In the genomic region with DNA sequence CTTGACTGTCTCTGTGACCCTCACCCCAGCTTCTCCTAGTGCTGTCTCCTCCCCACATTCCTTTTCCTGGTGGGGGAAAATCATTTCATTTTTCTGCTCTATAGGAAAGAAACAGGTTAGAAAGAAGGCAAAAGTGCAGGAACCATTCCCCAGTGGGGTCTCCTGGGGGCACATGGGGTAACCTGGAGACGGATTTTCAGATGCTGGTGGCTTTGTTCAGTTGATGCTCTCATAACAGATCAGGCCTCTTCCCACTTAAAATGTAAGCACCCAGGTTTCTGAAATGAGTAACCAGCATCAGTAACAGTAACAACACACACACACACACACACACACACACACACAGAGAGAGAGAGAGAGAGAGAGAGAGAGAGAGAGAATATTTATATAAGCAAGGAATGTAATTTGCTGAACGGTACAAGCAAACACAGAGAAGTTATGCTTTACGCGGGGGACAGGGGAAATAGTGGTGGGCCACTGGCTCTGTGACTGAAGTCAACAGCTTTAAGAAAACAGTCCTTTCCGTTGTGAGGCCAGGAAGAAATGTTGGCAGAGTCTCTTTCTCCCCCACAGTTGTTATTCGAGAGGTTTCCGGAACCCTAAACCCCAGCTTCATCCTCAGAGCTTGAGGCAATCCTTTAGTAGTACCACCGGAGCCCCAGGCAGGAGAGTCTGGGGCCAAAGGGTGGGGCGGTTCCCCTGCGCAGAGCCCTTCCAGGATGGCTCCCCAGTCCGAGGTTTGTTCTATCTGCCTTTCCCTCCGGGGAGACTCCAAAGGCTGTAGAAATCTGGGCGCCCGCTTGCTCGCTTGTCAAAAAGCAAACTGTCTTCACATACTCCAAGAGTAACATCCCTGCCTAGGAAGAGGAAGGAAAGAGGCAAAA, we compare ENCODE assay signal across 11 mouse cellular contexts. TPM values are rescaled to one million over a fixed set of nuclear protein-coding genes. Genes with fewer than 3 reads are reported as not detected.
DNase-seq lines count a peak whose midpoint lies in the region; ATAC-seq lines count a peak whose summit lies in the region.
"Had no signal": no experiment of that assay in that cellular context is flagged by ENCODE, and none has a peak within 500 bp of the region (broad histone marks: within the 10 kb centered on the region; RNA-seq: fewer than 3 reads in every experiment).

No protein-coding gene starts in this region.

- H3K9me3 ChIP-seq in kidney, embryonic 14.5 days (ENCODE audit: control insufficient read depth, low read length): no peaks in the 10 kb centered on the region
- H3K9me3 ChIP-seq in forebrain, embryonic 10.5 days: no peaks in the 10 kb centered on the region
- no peaks in the 10 kb centered on the region for H3K9me3 ChIP-seq in limb, embryonic 13.5 days
- no peaks in the 10 kb centered on the region for H3K9me3 ChIP-seq in neural tube, embryonic 13.5 days
- H3K9me3 ChIP-seq: liver, embryonic 15.5 days had no signal

- H3K9ac ChIP-seq in kidney, embryonic 14.5 days (ENCODE audit: low read depth, low read length): no peak overlapping the region
- peak overlapping the region; percentile 70 for H3K9ac ChIP-seq in limb, embryonic 13.5 days
- H3K9ac ChIP-seq in neural tube, embryonic 13.5 days: peak overlapping the region; percentile 52; the same call in 1 of the 2 replicates
- H3K9ac ChIP-seq: liver, embryonic 15.5 days had no signal

- WGBS in kidney, embryonic 14.5 days: under 1% methylated on average over 15 of the region's 15 CpGs
- WGBS in forebrain, embryonic 10.5 days: 1% methylated on average over 15 of the region's 15 CpGs
- WGBS in limb, embryonic 13.5 days: 4% methylated on average over 15 of the region's 15 CpGs
- under 1% methylated on average over 15 of the region's 15 CpGs for WGBS in neural tube, embryonic 13.5 days

- peaks cover 99% of the 10 kb centered on the region for H3K27me3 ChIP-seq in kidney, embryonic 14.5 days (ENCODE audit: control insufficient read depth, insufficient read depth, low read length)
- peaks cover 100% of the 10 kb centered on the region for H3K27me3 ChIP-seq in forebrain, embryonic 10.5 days (ENCODE audit: poor library complexity, severe bottlenecking)
- peaks cover 90% of the 10 kb centered on the region for H3K27me3 ChIP-seq in limb, embryonic 13.5 days
- peaks cover 100% of the 10 kb centered on the region for H3K27me3 ChIP-seq in neural tube, embryonic 13.5 days

- H3K4me1 ChIP-seq in kidney, embryonic 14.5 days (ENCODE audit: control insufficient read depth, insufficient read depth, low read length): peaks cover 16% of the 10 kb centered on the region; the same call in 1 of the 2 replicates
- H3K4me1 ChIP-seq in forebrain, embryonic 10.5 days: peaks cover 99% of the 10 kb centered on the region
- H3K4me1 ChIP-seq in limb, embryonic 13.5 days: peaks cover 45% of the 10 kb centered on the region
- H3K4me1 ChIP-seq in neural tube, embryonic 13.5 days (replicated peaks): peaks cover 40% of the 10 kb centered on the region

- H3K36me3 ChIP-seq in kidney, embryonic 14.5 days (ENCODE audit: control insufficient read depth, insufficient read depth, low read length): no peaks in the 10 kb centered on the region
- H3K36me3 ChIP-seq in forebrain, embryonic 10.5 days (replicated peaks): no peaks in the 10 kb centered on the region
- H3K36me3 ChIP-seq in limb, embryonic 13.5 days: no peaks in the 10 kb centered on the region
- no peaks in the 10 kb centered on the region for H3K36me3 ChIP-seq in neural tube, embryonic 13.5 days
- H3K36me3 ChIP-seq: liver, embryonic 15.5 days had no signal

- H3K27ac ChIP-seq in kidney, embryonic 14.5 days (ENCODE audit: low read depth, low read length): no peak overlapping the region
- peak overlapping the region; percentile 96 for H3K27ac ChIP-seq in forebrain, embryonic 10.5 days
- no peak overlapping the region for H3K27ac ChIP-seq in limb, embryonic 13.5 days
- H3K27ac ChIP-seq in neural tube, embryonic 13.5 days (replicated peaks): no peak overlapping the region
- H3K27ac ChIP-seq: kidney, postnatal 0 days; liver, embryonic 15.5 days had no signal

- H3K4me2 ChIP-seq in kidney, embryonic 14.5 days (replicated peaks; ENCODE audit: low read depth, low read length): no peak overlapping the region
- peak overlapping the region; percentile 82 for H3K4me2 ChIP-seq in limb, embryonic 13.5 days (replicated peaks)
- peak overlapping the region; percentile 53 for H3K4me2 ChIP-seq in neural tube, embryonic 13.5 days

- no peak for DNase-seq in kidney, postnatal 10 days
- DNase-seq in forebrain, embryonic 10.5 days (ENCODE audit: extremely low spot score, low spot score): no peak
- DNase-seq in frontal cortex, postnatal 14 days (ENCODE audit: low spot score in 2 of 2): no peak
- no peak for DNase-seq in gastrocnemius, postnatal 10 days
- no peak for DNase-seq in lung, postnatal 4 days

- ATAC-seq in kidney, embryonic 14.5 days (ENCODE audit: low FRiP score, low TSS enrichment): no peak
- ATAC-seq in limb, embryonic 13.5 days (ENCODE audit: low FRiP score, low read depth): no peak
- no peak for ATAC-seq in neural tube, embryonic 13.5 days (ENCODE audit: low read depth)

- peak overlapping the region; percentile 26; the same call in 1 of the 2 replicates for H3K4me3 ChIP-seq in kidney, embryonic 14.5 days (ENCODE audit: low read length)
- peak overlapping the region; percentile 68 for H3K4me3 ChIP-seq in forebrain, embryonic 10.5 days
- peak overlapping the region; percentile 51 for H3K4me3 ChIP-seq in limb, embryonic 13.5 days
- H3K4me3 ChIP-seq in neural tube, embryonic 13.5 days: no peak overlapping the region

RNA-seq across cellular contexts. Expression of a gene that starts 8.0 kb away (rescaled TPM):
- polyA plus RNA-seq in kidney, embryonic 14.5 days (2014; fragmentation: Nextera tagmentation; extraction: Ambion mirVana): not detected in 2 replicates
- 108 and 115 TPM in 2 replicates for polyA plus RNA-seq in forebrain, embryonic 10.5 days (2016; fragmentation: Nextera tagmentation; extraction: Ambion mirVana)
- 15.4 and 17.4 TPM in 2 replicates for polyA plus RNA-seq in limb, embryonic 13.5 days (2015; fragmentation: Nextera tagmentation; extraction: Ambion mirVana)
- polyA plus RNA-seq in neural tube, embryonic 13.5 days (2015; fragmentation: Nextera tagmentation; extraction: Ambion mirVana): 3.7 and 4.3 TPM in 2 replicates
- 1 to 10 TPM in 1 of 2 experiments, under 1 TPM in 1; 0.59 to 1.2 TPM for total RNA-seq in gastrocnemius, postnatal 10 days (2021)
- total RNA-seq: neutrophil, adult 5-6 weeks had no signal

RNA-seq across cellular contexts. Expression of a gene that starts 59.9 kb away (rescaled TPM):
- polyA plus RNA-seq in kidney, embryonic 14.5 days (2014; fragmentation: Nextera tagmentation; extraction: Ambion mirVana): 10.6 and 12.6 TPM in 2 replicates
- 15.5 and 17.3 TPM in 2 replicates for polyA plus RNA-seq in forebrain, embryonic 10.5 days (2016; fragmentation: Nextera tagmentation; extraction: Ambion mirVana)
- 13.3 and 15.8 TPM in 2 replicates for polyA plus RNA-seq in limb, embryonic 13.5 days (2015; fragmentation: Nextera tagmentation; extraction: Ambion mirVana)
- 14.3 and 14.6 TPM in 2 replicates for polyA plus RNA-seq in neural tube, embryonic 13.5 days (2015; fragmentation: Nextera tagmentation; extraction: Ambion mirVana)
- 10 to 100 TPM; 28.3 to 29.8 TPM for total RNA-seq in gastrocnemius, postnatal 10 days (2021)
